Mouse (Mus musculus): ENCODE results near the gene Gm12253.

Gene Gm12253

GRCm38 (mm10) chr11:58432259-58432658 is at the start of gene Gm12253:
TSS of gene Gm12253 (plus strand) at chr11:58432559.
- no peak for DNase-seq

GRCm38 (mm10) chr11:58399985-58400645 is 32.2 kb upstream of the Gm12253 start:
- no peak for DNase-seq

- DNase-seq = no peak
Observed at GRCm38 (mm10) chr11:58400655-58401054, 31.7 kb upstream of the Gm12253 start.

GRCm38 (mm10) chr11:58408066-58408465 is 24.3 kb upstream of the Gm12253 start:
- DNase-seq = no peak

GRCm38 (mm10) chr11:58418336-58418735 is 14.0 kb upstream of the Gm12253 start:
- no peak for DNase-seq

- no peak for DNase-seq
Observed at GRCm38 (mm10) chr11:58420815-58421214, 11.5 kb upstream of the Gm12253 start, which contains the start of gene 1810065E05Rik. TSS of gene 1810065E05Rik (plus strand) at chr11:58421111.

- no peak for DNase-seq
Observed at GRCm38 (mm10) chr11:58437866-58438265, 5.5 kb downstream of the Gm12253 start.

GRCm38 (mm10) chr11:58452759-58453158 is 20.4 kb downstream of the Gm12253 start, which contains the start of gene Lypd9:
TSS of gene Lypd9 (minus strand) at chr11:58452923.
- DNase-seq = no peak

- no peak for DNase-seq
Observed at GRCm38 (mm10) chr11:58453592-58453991, 21.2 kb downstream of the Gm12253 start.

- DNase-seq = no peak
Observed at GRCm38 (mm10) chr11:58462170-58462569, 29.8 kb downstream of the Gm12253 start, which contains the start of gene Olfr30. TSS of gene Olfr30 (minus strand) at chr11:58462270.
